23 mouse cellular contexts compared by ENCODE assay signal in the genomic region with DNA sequence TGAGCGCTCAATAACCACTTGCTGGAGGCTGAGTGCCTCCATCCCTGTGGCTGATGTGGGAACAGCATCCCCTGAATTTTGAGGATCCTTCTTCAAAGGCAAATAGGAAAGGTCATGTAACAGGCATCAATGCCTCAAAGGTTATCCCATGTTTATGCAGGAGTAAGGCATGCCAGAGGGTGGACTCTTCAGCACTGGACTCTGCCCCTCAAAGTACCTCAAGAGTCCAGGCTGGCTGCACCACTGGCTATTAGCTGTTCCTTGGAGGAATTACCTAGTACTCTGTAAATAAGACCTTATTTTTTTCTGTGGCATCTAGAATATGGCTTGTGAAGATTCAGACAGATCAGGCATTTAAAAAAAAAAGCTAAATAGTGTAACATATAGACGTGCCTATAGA.
"Had no signal": no experiment of that assay in that cellular context is flagged by ENCODE, and none has a peak within 500 bp of the region (broad histone marks: within the 10 kb centered on the region; RNA-seq: fewer than 3 reads in every experiment).

No protein-coding gene starts in this region.

- H3K4me3 ChIP-seq: intestine, embryonic 15.5 days; limb, embryonic 10.5 days; limb, embryonic 13.5 days; liver, embryonic 12.5 days; liver, embryonic 15.5 days; lung, embryonic 15.5 days; megakaryocyte, embryonic 14.5 days; midbrain, embryonic 10.5 days; midbrain, embryonic 15.5 days; neural tube, embryonic 12.5 days; neural tube, embryonic 15.5 days had no signal

- ATAC-seq: hindbrain, embryonic 16.5 days; intestine, embryonic 15.5 days; liver, embryonic 12.5 days; midbrain, embryonic 15.5 days had no signal

- H3K36me3 ChIP-seq: intestine, embryonic 15.5 days; limb, embryonic 10.5 days; liver, embryonic 12.5 days; liver, embryonic 15.5 days; midbrain, embryonic 10.5 days; midbrain, embryonic 15.5 days; neural tube, embryonic 12.5 days; neural tube, embryonic 15.5 days had no signal

- H3K27me3 ChIP-seq: intestine, embryonic 15.5 days; limb, embryonic 13.5 days; liver, embryonic 12.5 days; liver, embryonic 15.5 days; lung, embryonic 15.5 days; midbrain, embryonic 15.5 days; neural tube, embryonic 12.5 days; neural tube, embryonic 15.5 days had no signal

- H3K4me1 ChIP-seq: intestine, embryonic 15.5 days; limb, embryonic 13.5 days; liver, embryonic 12.5 days; liver, embryonic 15.5 days; lung, embryonic 15.5 days; megakaryocyte, embryonic 14.5 days; midbrain, embryonic 10.5 days; midbrain, embryonic 15.5 days; neural tube, embryonic 12.5 days; neural tube, embryonic 15.5 days had no signal

- H3K27ac ChIP-seq: intestine, embryonic 15.5 days; limb, embryonic 10.5 days; limb, embryonic 13.5 days; liver, embryonic 12.5 days; liver, embryonic 15.5 days; lung, embryonic 15.5 days; midbrain, embryonic 10.5 days; midbrain, embryonic 15.5 days; neural tube, embryonic 12.5 days; neural tube, embryonic 15.5 days; stomach, postnatal 0 days had no signal

- DNase-seq: liver; lung, adult 18-20 months; lung, postnatal 10 days; lung, postnatal 36 days; right cerebral cortex, adult 18-20 months; right cerebral cortex, postnatal 14 days; right cerebral cortex, postnatal 4 days; thymus, adult 2 months; thymus, postnatal 14 days; thymus, postnatal 4 days had no signal

- H3K9me3 ChIP-seq: intestine, embryonic 15.5 days; limb, embryonic 10.5 days; limb, embryonic 13.5 days; liver, embryonic 12.5 days; liver, embryonic 15.5 days; lung, embryonic 15.5 days; megakaryocyte, embryonic 14.5 days; midbrain, embryonic 10.5 days; midbrain, embryonic 15.5 days; neural tube, embryonic 12.5 days; neural tube, embryonic 15.5 days had no signal

- H3K9ac ChIP-seq: intestine, embryonic 15.5 days; limb, embryonic 13.5 days; liver, embryonic 12.5 days; liver, embryonic 15.5 days; lung, embryonic 15.5 days; midbrain, embryonic 15.5 days; neural tube, embryonic 12.5 days; neural tube, embryonic 15.5 days had no signal

- H3K4me2 ChIP-seq: intestine, embryonic 15.5 days; limb, embryonic 13.5 days; liver, embryonic 12.5 days; liver, embryonic 15.5 days; lung, embryonic 15.5 days; midbrain, embryonic 15.5 days; neural tube, embryonic 12.5 days; neural tube, embryonic 15.5 days had no signal
